Mouse (Mus musculus) inflammation-experienced regulatory T-cells, adult 16 weeks (primary cell): ENCODE results near the gene Olfr1448. TPM values are rescaled to one million over a fixed set of nuclear protein-coding genes. Genes with fewer than 3 reads are reported as not detected.

Source experiments
- polyA plus RNA-seq: library from polyadenylated mRNA; unstranded; fragments of 100-300 nt; shearing (Covaris generic); gene quantifications from one replicate; pipeline ENCODE4 v1.2.1, GENCODE M21; 2017

Gene Olfr1448
- polyA plus RNA-seq, result not detected

GRCm38 (mm10) chr19:12924319-12924718 is at the start of gene Olfr1448:
Gene Olfr1448 (minus strand): TSS chr19:12924419.

GRCm38 (mm10) chr19:12949958-12950357 is 25.7 kb upstream of the Olfr1448 start, which contains the start of gene Olfr1450:
Gene Olfr1450 (plus strand): TSS chr19:12950258.

DNA sequence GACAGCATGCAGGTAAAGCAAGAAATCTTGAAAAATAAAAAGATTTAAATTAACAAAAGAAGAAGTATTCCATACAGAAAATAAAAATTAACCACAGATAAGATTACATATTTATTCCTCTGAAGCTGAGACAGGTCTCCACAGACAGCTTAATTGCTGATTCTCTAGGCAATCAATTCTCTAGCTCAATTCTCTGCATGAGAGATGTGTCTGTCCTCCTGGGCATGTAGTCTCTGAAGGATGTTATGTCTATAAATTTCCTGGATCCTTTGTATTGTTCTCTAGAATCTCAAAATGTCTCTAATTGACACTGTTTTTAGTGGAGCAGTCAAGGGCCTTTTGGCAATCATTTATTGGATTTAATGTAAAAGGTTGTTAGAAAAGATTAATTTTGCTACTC is 6.3 kb upstream of the Olfr1448 start, which contains the start of gene Olfr1449:
Gene Olfr1449, plus strand, starts transcription at position 301 of the 400 bp plus-strand sequence.

DNA sequence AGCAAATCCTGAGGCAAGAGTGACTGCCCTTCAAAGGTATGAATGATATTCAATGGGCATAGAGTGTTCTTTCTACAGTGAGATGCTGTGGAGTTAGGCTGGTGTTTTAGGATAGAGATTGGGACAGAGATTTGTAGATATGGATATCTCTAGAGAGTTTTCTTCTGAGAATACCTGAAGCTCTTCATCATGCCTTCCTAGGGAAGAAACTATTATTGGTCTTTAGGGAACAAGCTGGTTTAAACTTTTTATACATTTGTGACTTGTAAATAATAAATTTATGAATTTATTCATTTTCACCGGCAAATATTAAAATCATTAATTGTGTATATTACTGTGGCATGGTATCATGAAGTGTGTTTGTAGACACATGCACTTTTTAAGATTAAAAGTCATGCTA is 20.6 kb downstream of the Olfr1448 start, which contains the start of gene Olfr1447:
Gene Olfr1447, minus strand, starts transcription at position 101 of the 400 bp plus-strand sequence.

DNA sequence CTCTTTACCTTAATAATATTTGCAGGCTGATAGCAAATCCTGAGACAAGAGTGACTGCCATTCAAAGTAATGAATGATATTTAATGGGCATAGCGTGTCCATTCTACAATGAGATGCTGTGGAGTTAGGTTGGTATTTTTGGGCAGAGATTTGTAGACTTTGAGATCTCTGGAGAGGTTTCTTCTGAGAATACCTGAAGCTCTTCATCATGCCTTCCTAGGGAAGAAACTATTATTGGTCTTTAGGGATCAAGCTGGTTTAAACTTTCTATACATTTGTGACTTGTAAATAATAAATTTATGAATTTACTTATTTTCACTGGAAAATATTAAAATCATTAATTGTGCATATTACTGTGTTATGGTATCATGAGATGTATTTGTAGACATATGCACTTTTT is 30.8 kb downstream of the Olfr1448 start, which contains the start of gene Olfr1446:
Gene Olfr1446, minus strand, starts transcription at position 101 of the 400 bp plus-strand sequence.

DNA sequence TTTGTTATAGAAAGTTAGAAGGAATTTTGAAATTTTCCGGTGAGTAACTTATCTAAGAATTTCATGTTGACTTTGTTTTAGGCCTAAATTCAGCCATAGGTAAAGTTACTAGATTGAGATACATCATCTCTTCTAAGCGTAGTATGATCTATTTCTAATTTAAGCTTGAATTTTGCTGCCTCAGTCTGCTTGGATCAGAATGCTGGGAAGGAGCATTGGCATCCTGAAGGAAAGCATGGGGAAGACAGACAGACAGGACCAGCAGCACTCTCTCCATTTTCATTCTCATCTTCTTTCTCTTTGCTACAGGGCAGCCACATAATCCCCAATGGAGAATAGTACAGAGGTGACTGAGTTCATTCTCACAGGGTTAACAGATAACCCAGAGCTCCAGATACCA is 40.7 kb downstream of the Olfr1448 start, which contains the start of gene Olfr1445:
Gene Olfr1445, plus strand, starts transcription at position 301 of the 400 bp plus-strand sequence.

Other genes with a start within 250 kb of the Olfr1448 start
- not detected for gene Olfr1443, start 246.3 kb downstream of the Olfr1448 start, polyA plus RNA-seq
- not detected for gene Keg1, start 228.6 kb downstream of the Olfr1448 start, polyA plus RNA-seq
- 1.1 TPM for gene Cntf, start 158.8 kb downstream of the Olfr1448 start, polyA plus RNA-seq
- gene Zfp91, start 128.3 kb downstream of the Olfr1448 start, polyA plus RNA-seq, result 8.7 TPM
- gene Lpxn, start 128.2 kb downstream of the Olfr1448 start, polyA plus RNA-seq, result 291 TPM
- not detected for gene Gm5244, start 77.7 kb downstream of the Olfr1448 start, polyA plus RNA-seq
- 0.68 TPM for gene Olfr1444, start 67.1 kb downstream of the Olfr1448 start, polyA plus RNA-seq
- not detected for gene Olfr1445, start 40.6 kb downstream of the Olfr1448 start, polyA plus RNA-seq
- not detected for gene Olfr1446, start 30.9 kb downstream of the Olfr1448 start, polyA plus RNA-seq
- gene Olfr1447, start 20.7 kb downstream of the Olfr1448 start, polyA plus RNA-seq, result not detected
- gene Olfr1449, start 6.4 kb upstream of the Olfr1448 start, polyA plus RNA-seq, result not detected
- not detected for gene Olfr1450, start 25.8 kb upstream of the Olfr1448 start, polyA plus RNA-seq
- not detected for gene Olfr1451, start 70.6 kb upstream of the Olfr1448 start, polyA plus RNA-seq
- 0.32 TPM for gene Olfr1453, start 103.9 kb upstream of the Olfr1448 start, polyA plus RNA-seq
- not detected for gene Olfr1454, start 136.2 kb upstream of the Olfr1448 start, polyA plus RNA-seq
- gene Olfr1457, start 173.5 kb upstream of the Olfr1448 start, polyA plus RNA-seq, result not detected
- gene Olfr1458, start 182.4 kb upstream of the Olfr1448 start, polyA plus RNA-seq, result not detected
- gene Olfr1459, start 225.1 kb upstream of the Olfr1448 start, polyA plus RNA-seq, result not detected
- gene Olfr1461, start 238.6 kb upstream of the Olfr1448 start, polyA plus RNA-seq, result not detected